10 mouse cellular contexts compared by ENCODE assay signal in genomic region chr12:26478196-26479004, GRCm38 (mm10). TPM values are rescaled to one million over a fixed set of nuclear protein-coding genes. Genes with fewer than 3 reads are reported as not detected.
DNase-seq lines count a peak whose midpoint lies in the region; ATAC-seq lines count a peak whose summit lies in the region.
"Had no signal": no experiment of that assay in that cellular context is flagged by ENCODE, and none has a peak within 500 bp of the region (broad histone marks: within the 10 kb centered on the region; RNA-seq: fewer than 3 reads in every experiment).

No protein-coding gene starts in this region.

- intact Hi-C loops in gastrocnemius, postnatal 36 days (cut with DNase I), result no loop called here

- 77% methylated on average over 18 of the region's 18 CpGs for WGBS in embryonic facial prominence, embryonic 14.5 days
- 91% methylated on average over 18 of the region's 18 CpGs for WGBS in embryonic facial prominence, embryonic 10.5 days
- WGBS in midbrain, embryonic 11.5 days, result 92% methylated on average over 18 of the region's 18 CpGs
- 89% methylated on average over 18 of the region's 18 CpGs for whole genome bisulfite sequencing in midbrain, embryonic 13.5 days

- no peaks in the 10 kb centered on the region for H3K36me3 ChIP-seq in embryonic facial prominence, embryonic 14.5 days (ENCODE audit: control insufficient read depth, insufficient read depth, low read length)
- no peaks in the 10 kb centered on the region for H3K36me3 ChIP-seq in embryonic facial prominence, embryonic 10.5 days (replicated peaks)
- H3K36me3 ChIP-seq in midbrain, embryonic 11.5 days (ENCODE audit: control insufficient read depth, insufficient read depth, low read length), result no peaks in the 10 kb centered on the region
- H3K36me3 ChIP-seq in midbrain, embryonic 13.5 days, result peaks cover 11% of the 10 kb centered on the region; the same call in 1 of the 2 replicates
- H3K36me3 ChIP-seq: embryonic facial prominence, embryonic 15.5 days had no signal

- H3K27ac ChIP-seq in embryonic facial prominence, embryonic 14.5 days (replicated peaks; ENCODE audit: low read depth, low read length), result no peak overlapping the region
- no peak overlapping the region for H3K27ac ChIP-seq in embryonic facial prominence, embryonic 10.5 days (replicated peaks)
- no peak overlapping the region for H3K27ac ChIP-seq in midbrain, embryonic 11.5 days (ENCODE audit: low read depth, low read length)
- no peak overlapping the region for H3K27ac ChIP-seq in midbrain, embryonic 13.5 days
- H3K27ac ChIP-seq: embryonic facial prominence, embryonic 15.5 days; neural tube, embryonic 13.5 days had no signal

- no peak overlapping the region for H3K9ac ChIP-seq in embryonic facial prominence, embryonic 14.5 days (ENCODE audit: low read depth, low read length)
- no peak overlapping the region for H3K9ac ChIP-seq in midbrain, embryonic 11.5 days (ENCODE audit: low read length)
- no peak overlapping the region for H3K9ac ChIP-seq in midbrain, embryonic 13.5 days (replicated peaks)
- H3K9ac ChIP-seq: embryonic facial prominence, embryonic 15.5 days; neural tube, embryonic 13.5 days had no signal

- no peaks in the 10 kb centered on the region for H3K9me3 ChIP-seq in embryonic facial prominence, embryonic 14.5 days (ENCODE audit: control insufficient read depth, low read length)
- no peaks in the 10 kb centered on the region for H3K9me3 ChIP-seq in embryonic facial prominence, embryonic 10.5 days
- H3K9me3 ChIP-seq in midbrain, embryonic 11.5 days (ENCODE audit: control insufficient read depth, low read length), result no peaks in the 10 kb centered on the region
- no peaks in the 10 kb centered on the region for H3K9me3 ChIP-seq in midbrain, embryonic 13.5 days
- H3K9me3 ChIP-seq: embryonic facial prominence, embryonic 15.5 days; neural tube, embryonic 13.5 days had no signal

- DNase-seq in embryonic facial prominence, embryonic 14.5 days (ENCODE audit: low spot score), result peak; percentile 57
- DNase-seq in embryonic facial prominence, embryonic 10.5 days (ENCODE audit: low spot score), result no peak
- peak; percentile 10 for DNase-seq in midbrain, embryonic 11.5 days (ENCODE audit: low spot score, missing footprints)
- DNase-seq in gastrocnemius, postnatal 36 days, result peak; percentile 21 to 42
- peak; percentile 32 to 58 for DNase-seq in lung, postnatal 4 days
- DNase-seq in thymus, postnatal 10 days (ENCODE audit: low spot score in 2 of 2), result no peak

- no peak overlapping the region for H3K4me3 ChIP-seq in embryonic facial prominence, embryonic 14.5 days (ENCODE audit: low read depth, low read length)
- no peak overlapping the region for H3K4me3 ChIP-seq in embryonic facial prominence, embryonic 10.5 days
- no peak overlapping the region for H3K4me3 ChIP-seq in midbrain, embryonic 11.5 days (ENCODE audit: low read depth, low read length)
- H3K4me3 ChIP-seq in midbrain, embryonic 13.5 days (replicated peaks), result no peak overlapping the region
- H3K4me3 ChIP-seq: embryonic facial prominence, embryonic 15.5 days; neural tube, embryonic 13.5 days had no signal

- H3K27me3 ChIP-seq in embryonic facial prominence, embryonic 14.5 days (replicated peaks; ENCODE audit: control insufficient read depth, insufficient read depth, low read length), result no peaks in the 10 kb centered on the region
- H3K27me3 ChIP-seq in embryonic facial prominence, embryonic 10.5 days (replicated peaks; ENCODE audit: low read depth, poor library complexity, severe bottlenecking), result no peaks in the 10 kb centered on the region
- no peaks in the 10 kb centered on the region for H3K27me3 ChIP-seq in midbrain, embryonic 11.5 days (ENCODE audit: control insufficient read depth, insufficient read depth, low read length)
- H3K27me3 ChIP-seq in midbrain, embryonic 13.5 days, result no peaks in the 10 kb centered on the region
- H3K27me3 ChIP-seq: embryonic facial prominence, embryonic 15.5 days had no signal

- no peak for ATAC-seq in embryonic facial prominence, embryonic 14.5 days (ENCODE audit: low read depth)
- no peak for ATAC-seq in midbrain, embryonic 11.5 days (ENCODE audit: low FRiP score)
- ATAC-seq in midbrain, embryonic 13.5 days, result no peak
- ATAC-seq in cerebellum, adult (ENCODE audit: insufficient number of reproducible peaks, low FRiP score, low TSS enrichment), result no peak

- no peak overlapping the region for H3K4me2 ChIP-seq in embryonic facial prominence, embryonic 14.5 days (ENCODE audit: low read depth, low read length)
- H3K4me2 ChIP-seq in midbrain, embryonic 11.5 days, result no peak overlapping the region
- no peak overlapping the region for H3K4me2 ChIP-seq in midbrain, embryonic 13.5 days (replicated peaks)
- H3K4me2 ChIP-seq: embryonic facial prominence, embryonic 15.5 days; neural tube, embryonic 13.5 days had no signal

- H3K4me1 ChIP-seq in embryonic facial prominence, embryonic 14.5 days (ENCODE audit: control insufficient read depth, insufficient read depth, low read length), result no peaks in the 10 kb centered on the region
- H3K4me1 ChIP-seq in embryonic facial prominence, embryonic 10.5 days, result no peaks in the 10 kb centered on the region
- H3K4me1 ChIP-seq in midbrain, embryonic 11.5 days (ENCODE audit: control insufficient read depth, insufficient read depth, low read length), result no peaks in the 10 kb centered on the region
- H3K4me1 ChIP-seq in midbrain, embryonic 13.5 days (replicated peaks), result no peaks in the 10 kb centered on the region
- H3K4me1 ChIP-seq: neural tube, embryonic 13.5 days had no signal

RNA-seq across cellular contexts. Expression of gene Cmpk2, which starts 9.4 kb away (rescaled TPM):
- polyA plus RNA-seq in embryonic facial prominence, embryonic 14.5 days (2014; fragmentation: Nextera tagmentation; extraction: Ambion mirVana), result 7.2 and 10.3 TPM in 2 replicates
- polyA plus RNA-seq in embryonic facial prominence, embryonic 10.5 days (2016; fragmentation: Nextera tagmentation; extraction: Ambion mirVana), result 3.8 and 4.1 TPM in 2 replicates
- 7.6 and 7.8 TPM in 2 replicates for polyA plus RNA-seq in midbrain, embryonic 11.5 days (2014; fragmentation: Nextera tagmentation; extraction: Ambion mirVana)
- polyA plus RNA-seq in midbrain, embryonic 13.5 days (2015; fragmentation: Nextera tagmentation; extraction: Ambion mirVana), result 7.6 and 8.5 TPM in 2 replicates
- 1 to 10 TPM; 1.7 to 2.1 TPM for total RNA-seq in gastrocnemius, postnatal 36 days (2021)

RNA-seq across cellular contexts. Expression of gene Rsad2, which starts 22.1 kb away (rescaled TPM):
- polyA plus RNA-seq in embryonic facial prominence, embryonic 14.5 days (2014; fragmentation: Nextera tagmentation; extraction: Ambion mirVana), result 1.0 and 2.4 TPM in 2 replicates
- polyA plus RNA-seq in embryonic facial prominence, embryonic 10.5 days (2016; fragmentation: Nextera tagmentation; extraction: Ambion mirVana), result 0.25 and 0.33 TPM in 2 replicates
- polyA plus RNA-seq in midbrain, embryonic 11.5 days (2014; fragmentation: Nextera tagmentation; extraction: Ambion mirVana), result 0.14 and 0.18 TPM in 2 replicates
- 0.15 and 0.36 TPM in 2 replicates for polyA plus RNA-seq in midbrain, embryonic 13.5 days (2015; fragmentation: Nextera tagmentation; extraction: Ambion mirVana)
- total RNA-seq in gastrocnemius, postnatal 36 days (2021), result 1 to 10 TPM in 1 of 2 experiments, under 1 TPM in 1; 0.48 to 1.7 TPM

Comparison
In these comparisons a context has a peak if more than half of its experiments do, and no peak if none do; other contexts are left out.
1. DNase-seq: peak in embryonic facial prominence, embryonic 14.5 days (single experiment), midbrain, embryonic 11.5 days (single experiment), gastrocnemius, postnatal 36 days (2 of 2) and lung, postnatal 4 days (2 of 2); none in embryonic facial prominence, embryonic 10.5 days (single experiment) and thymus, postnatal 10 days (0 of 2).